Mouse (Mus musculus) c-Kit-positive CD71-positive TER-119-negative erythroid progenitor cells, embryonic 14.5 days (primary cell): ENCODE measurements around the gene Sirpa.

Source experiments
- DNase-seq: peaks from one replicate; pipeline ENCODE4 v3.0.0-alpha.2; 2013; ENCODE audit warnings: low read depth

The Sirpa gene

GRCm38 (mm10) chr2:129633077-129633732 is 40.6 kb downstream of the Sirpa start:
- peak; percentile 10 for DNase-seq

GRCm38 (mm10) chr2:129633982-129634381 is 41.3 kb downstream of the Sirpa start:
- DNase-seq = no peak

- no peak for DNase-seq
Observed at GRCm38 (mm10) chr2:129652616-129653015, 60.0 kb downstream of the Sirpa start.

DNA sequence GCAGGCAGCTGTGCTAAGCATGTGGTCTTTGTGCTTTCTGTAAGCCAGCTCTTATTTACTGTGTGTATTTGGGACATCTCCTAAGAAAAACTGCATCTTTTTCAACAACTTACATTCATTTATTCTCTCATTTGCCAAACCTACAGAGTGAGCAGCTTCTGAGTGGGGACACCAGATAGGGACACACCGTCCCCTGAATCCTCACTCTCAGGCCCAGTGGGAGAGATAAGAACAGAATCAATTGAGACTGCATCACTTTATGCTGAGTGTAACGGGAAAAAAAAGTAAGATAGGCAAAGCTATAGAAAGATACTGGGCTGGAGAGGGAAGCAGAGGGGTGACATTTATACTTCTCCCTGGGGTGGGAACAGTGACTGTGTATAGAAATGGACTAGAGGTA is 61.0 kb downstream of the Sirpa start:
- no peak for DNase-seq

- no peak for DNase-seq
Observed at GRCm38 (mm10) chr2:129654233-129654950, 61.8 kb downstream of the Sirpa start.

DNA sequence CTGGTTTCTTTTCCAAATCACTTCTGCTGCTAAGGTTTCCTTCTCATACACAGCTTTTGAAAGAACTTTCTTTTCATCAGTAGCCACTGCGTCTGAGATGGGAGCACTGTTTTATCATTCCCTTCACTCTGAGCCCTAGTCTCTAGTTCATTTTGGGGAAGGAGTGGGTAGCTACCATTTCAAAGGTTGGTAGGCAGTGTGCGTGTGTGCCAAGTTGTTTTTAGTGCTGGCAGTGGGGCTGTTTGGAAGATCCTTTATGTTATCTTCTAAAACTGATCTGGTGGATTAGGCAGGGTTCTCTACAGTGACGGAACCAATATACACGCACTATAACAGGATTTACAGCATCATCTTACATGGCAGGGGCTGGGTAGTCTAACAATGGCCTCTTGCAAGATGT is 62.4 kb downstream of the Sirpa start:
- no peak for DNase-seq

DNA sequence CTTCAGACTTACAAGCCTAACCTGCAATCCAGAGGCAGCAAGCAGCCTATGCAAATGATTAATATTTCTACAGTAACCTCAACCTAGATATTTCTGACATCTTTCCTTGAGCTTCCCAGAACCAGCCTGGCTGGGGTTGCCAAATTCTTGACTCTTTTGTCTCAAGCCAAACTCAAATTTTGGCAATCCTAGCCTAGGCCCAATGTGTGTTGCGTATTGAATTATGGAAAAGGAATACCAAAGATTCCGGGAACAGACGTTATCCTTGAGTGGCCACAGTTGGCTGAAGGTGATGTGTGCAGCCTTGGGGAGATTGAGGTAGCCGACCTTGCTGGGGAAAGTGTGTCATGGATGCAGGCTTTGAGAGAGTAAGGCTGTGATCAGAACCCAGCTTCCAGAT is 66.2 kb downstream of the Sirpa start:
- DNase-seq = no peak

GRCm38 (mm10) chr2:129660020-129660419 is 67.4 kb downstream of the Sirpa start:
- DNase-seq = no peak

GRCm38 (mm10) chr2:129662484-129662883 is 69.8 kb downstream of the Sirpa start:
- DNase-seq = no peak

- DNase-seq = no peak
Observed at GRCm38 (mm10) chr2:129671911-129672310, 79.3 kb downstream of the Sirpa start.

- DNase-seq = peak; percentile 56
Observed at GRCm38 (mm10) chr2:129674935-129675634, 82.5 kb downstream of the Sirpa start.

GRCm38 (mm10) chr2:129677664-129678063 is 85.0 kb downstream of the Sirpa start:
- no peak for DNase-seq

- DNase-seq = no peak
Observed at GRCm38 (mm10) chr2:129679066-129679465, 86.4 kb downstream of the Sirpa start.

GRCm38 (mm10) chr2:129680236-129680635 is 87.6 kb downstream of the Sirpa start:
- no peak for DNase-seq
